Mouse (Mus musculus): Measurements from ENCODE around the gene Cers1.

DNA sequence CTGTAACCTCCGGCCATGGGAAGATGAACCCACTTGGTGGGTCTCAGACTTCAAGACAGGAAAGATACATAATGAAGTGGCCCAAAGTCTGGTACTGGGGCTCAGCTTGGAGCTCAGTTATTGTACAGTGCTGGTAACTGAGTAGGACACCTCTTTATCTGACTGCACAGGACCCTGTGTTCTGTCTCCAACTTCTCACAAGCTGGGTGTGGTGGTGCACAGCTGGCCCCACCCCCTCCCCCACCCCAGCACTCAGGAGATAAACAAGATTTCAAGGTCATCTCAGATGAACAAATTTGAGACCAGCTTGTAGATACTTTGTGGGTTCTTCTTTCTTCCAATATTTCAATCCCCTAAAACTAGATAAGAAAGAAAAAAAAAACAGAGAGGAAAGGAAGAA, 40.5 kb downstream of the Cers1 start:
- TF ChIP-seq USF1 (IDR thresholded peaks at IDR 0.05; ENCODE audit: low read depth), result no peak
- no peak for TF ChIP-seq MAX (IDR thresholded peaks at IDR 0.05)
- no peak for TF ChIP-seq CTCF (IDR thresholded peaks at IDR 0.05; ENCODE audit: control insufficient read depth, insufficient read depth, insufficient read length)
